Mouse (Mus musculus): ENCODE measurements at regions not wholly inside any gene's neighbourhood (a gene's known extent, or its start where the extent isn't known, plus 50 kb on each side); places are given as distances from the start of the nearest gene placed in this dataset.

DNA sequence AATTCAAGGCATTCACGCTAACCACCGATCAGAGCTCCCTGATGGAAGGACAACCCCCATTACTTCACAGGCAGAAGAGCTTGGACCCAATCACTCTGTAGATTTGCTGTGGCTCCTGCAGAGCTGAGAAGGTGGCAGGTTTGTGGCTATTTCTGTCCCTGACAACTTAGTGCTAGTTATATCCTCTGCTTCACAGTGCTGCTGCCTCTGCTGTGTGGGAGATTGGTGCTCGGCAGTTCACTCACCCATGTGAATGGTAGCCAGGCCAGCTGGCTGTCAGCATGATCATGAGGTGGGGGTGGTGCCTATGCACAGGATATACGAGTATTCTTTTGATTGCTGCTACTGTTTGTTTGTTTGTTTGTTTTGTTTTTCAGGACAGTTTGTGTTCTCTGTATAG is 113.9 kb downstream of the Gm10131 start:
- TF ChIP-seq CTCF (IDR thresholded peaks at IDR 0.05; ENCODE audit: low read depth), result no peak
- no peak for TF ChIP-seq EP300 (IDR thresholded peaks at IDR 0.05; ENCODE audit: low read depth)
